Mouse (Mus musculus) hindbrain, embryonic 16.5 days (tissue): Measurements from ENCODE around the gene Glrx5. TPM values are rescaled to one million over a fixed set of nuclear protein-coding genes. Genes with fewer than 3 reads are reported as not detected.

Experiments used
- ATAC-seq: fragments of 200-750 bp; cut with Nextera tagmentation; 2 replicates; pipeline ENCODE4 v1.8.0; 2017; ENCODE audit warnings: moderate TSS enrichment, moderate library complexity
- H3K27ac ChIP-seq: fragments of 300-500 bp; sonication (generic); 2 replicates; pipeline ENCODE4 v1.5.1; 2014; ENCODE audit warnings: low read depth, mild to moderate bottlenecking, control low read depth, low read length, moderate library complexity
- H3K27me3 ChIP-seq: fragments of 300-500 bp; sonication (generic); replicated peaks from 2 replicates; pipeline ENCODE4 v1.6.1; 2014; ENCODE audit warnings: low read length; ENCODE audit not compliant: control insufficient read depth, insufficient read depth
- H3K36me3 ChIP-seq: fragments of 300-500 bp; sonication (generic); 2 replicates; pipeline ENCODE4 v1.6.1; 2014; ENCODE audit warnings: mild to moderate bottlenecking, low read length, moderate library complexity, mixed read lengths; ENCODE audit not compliant: control insufficient read depth, insufficient read depth
- H3K4me1 ChIP-seq: fragments of 300-500 bp; sonication (generic); 2 replicates; pipeline ENCODE4 v1.6.1; 2014; ENCODE audit warnings: low read depth, low read length; ENCODE audit not compliant: control insufficient read depth, insufficient read depth
- H3K4me2 ChIP-seq: fragments of 300-500 bp; sonication (generic); 2 replicates; pipeline ENCODE4 v1.6.1; 2014; ENCODE audit warnings: mild to moderate bottlenecking, low read length, control low read depth, moderate library complexity
- H3K4me3 ChIP-seq: fragments of 300-500 bp; sonication (generic); 2 replicates; pipeline ENCODE4 v1.5.1; 2014; ENCODE audit warnings: mild to moderate bottlenecking, low read length, control low read depth, moderate library complexity
- H3K9ac ChIP-seq: fragments of 300-500 bp; sonication (generic); 2 replicates; pipeline ENCODE4 v1.6.1; 2014; ENCODE audit warnings: low read depth, mild to moderate bottlenecking, control low read depth, low read length, moderate library complexity
- H3K9me3 ChIP-seq: fragments of 300-500 bp; sonication (generic); 2 replicates; pipeline ENCODE4 v1.6.1; 2014; ENCODE audit warnings: mild to moderate bottlenecking, low read length, moderate library complexity; ENCODE audit not compliant: control insufficient read depth
- WGBS: fragments of 180-500 bp; shearing (Covaris S2); extraction: QIAGEN DNeasy Blood & Tissue Kit; methylation state at CpG from one replicate; pipeline ENCODE4 v1.1.7; 2014; 5-methylcytosine and 5-hydroxymethylcytosine counted together
- polyA plus RNA-seq: library from polyadenylated mRNA; unstranded; fragments of >200 nt; fragmentation: Nextera tagmentation; extraction: Ambion mirVana; gene quantifications from 2 replicates; pipeline ENCODE4 v1.2.1, GENCODE M21; 2015

Glrx5 gene
- polyA plus RNA-seq, 1 experiment from 2014 or later: 179 TPM

DNA sequence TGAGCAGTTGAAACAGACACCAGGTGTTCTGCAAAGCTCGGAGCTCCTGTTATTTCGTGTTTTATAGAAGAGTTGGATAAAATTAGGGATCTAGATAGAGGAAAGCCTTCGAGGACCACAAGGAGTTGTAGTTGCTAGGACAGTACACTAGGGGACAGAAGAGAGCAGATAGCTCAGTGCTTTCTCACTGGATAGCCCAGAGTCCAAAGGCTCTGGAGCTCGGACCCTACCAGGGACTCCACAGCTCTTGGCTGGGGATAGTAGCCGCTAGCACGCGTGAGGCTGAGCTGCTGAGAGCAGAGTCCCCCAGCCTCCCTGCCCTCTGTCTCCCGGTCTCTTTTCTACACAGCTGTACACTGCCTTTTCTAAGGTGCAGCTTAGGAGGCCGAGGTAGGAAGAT is 41.2 kb downstream of the Glrx5 start:
- H3K9me3 ChIP-seq: no peaks in the 10 kb centered on the region
- no peak overlapping the region for H3K4me3 ChIP-seq
- H3K27ac ChIP-seq: no peak overlapping the region
- WGBS: 38% methylated on average over 9 of the region's 9 CpGs
- H3K36me3 ChIP-seq: no peaks in the 10 kb centered on the region
- peaks cover 5% of the 10 kb centered on the region; the same call in 1 of the 2 replicates for H3K4me1 ChIP-seq
- peak; percentile 59; the same call in 1 of the 2 replicates for ATAC-seq
- H3K4me2 ChIP-seq: no peak overlapping the region
- H3K27me3 ChIP-seq: no peaks in the 10 kb centered on the region
- H3K9ac ChIP-seq: no peak overlapping the region

DNA sequence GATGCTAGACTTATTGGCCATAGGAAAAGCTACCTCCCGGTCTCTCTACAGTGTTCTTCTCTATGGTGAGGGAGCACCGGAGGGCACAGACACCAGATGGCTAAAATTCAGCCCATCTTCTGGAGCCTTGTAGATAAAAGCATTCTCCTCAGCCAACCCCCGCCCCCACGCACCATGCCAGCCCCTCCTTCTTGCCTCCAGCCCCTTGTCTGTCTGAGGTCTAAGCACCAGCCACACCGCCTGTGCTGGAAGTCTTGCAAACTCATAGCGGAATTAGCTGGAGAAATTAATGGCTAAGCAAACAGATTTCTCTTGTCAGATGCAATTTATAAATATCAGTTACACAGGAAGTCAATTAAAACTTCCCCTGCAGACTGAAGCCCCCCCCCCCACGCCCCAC is 43.0 kb downstream of the Glrx5 start:
- H3K27me3 ChIP-seq: no peaks in the 10 kb centered on the region
- no peak overlapping the region for H3K9ac ChIP-seq
- H3K4me3 ChIP-seq: no peak overlapping the region
- H3K27ac ChIP-seq: no peak overlapping the region; the same call in 1 of the 2 replicates
- H3K36me3 ChIP-seq: no peaks in the 10 kb centered on the region
- H3K4me2 ChIP-seq: no peak overlapping the region
- peaks cover 5% of the 10 kb centered on the region; the same call in 1 of the 2 replicates for H3K4me1 ChIP-seq
- no peaks in the 10 kb centered on the region for H3K9me3 ChIP-seq
- ATAC-seq: peak; percentile 58
- WGBS: 47% methylated on average over 7 of the region's 7 CpGs

DNA sequence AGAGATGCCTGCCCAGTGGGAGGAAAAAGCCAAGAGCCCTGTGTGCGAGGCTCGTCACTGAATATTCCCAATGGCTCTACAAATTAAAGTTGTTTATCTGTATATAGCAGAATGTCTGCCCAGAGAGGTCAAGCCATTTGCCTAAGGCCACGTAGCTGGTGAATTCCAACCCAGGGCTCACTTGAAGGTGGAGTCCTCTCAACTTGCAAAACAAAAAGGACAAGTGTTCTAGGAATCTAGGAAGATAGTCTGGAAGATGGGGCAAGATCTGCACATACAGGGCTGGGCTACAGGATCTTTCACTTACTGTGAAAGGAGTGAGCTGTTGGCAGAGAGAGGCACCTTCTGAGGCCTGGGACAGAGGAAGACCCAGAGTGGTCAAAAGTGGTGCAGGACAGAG is 44.0 kb downstream of the Glrx5 start:
- ATAC-seq: no peak
- Histone ChIP-seq H3K4me2 (no peak overlapping the region), H3K27me3 (no peaks in the 10 kb centered on the region), H3K9ac (no peak overlapping the region), H3K4me3 (no peak overlapping the region), H3K36me3 (no peaks in the 10 kb centered on the region), H3K9me3 (no peaks in the 10 kb centered on the region), H3K27ac (peak overlapping the region; percentile 32; the same call in 1 of the 2 replicates), H3K4me1 (peaks cover 5% of the 10 kb centered on the region; the same call in 1 of the 2 replicates)
- WGBS: 76% methylated on average over 3 of the region's 3 CpGs

DNA sequence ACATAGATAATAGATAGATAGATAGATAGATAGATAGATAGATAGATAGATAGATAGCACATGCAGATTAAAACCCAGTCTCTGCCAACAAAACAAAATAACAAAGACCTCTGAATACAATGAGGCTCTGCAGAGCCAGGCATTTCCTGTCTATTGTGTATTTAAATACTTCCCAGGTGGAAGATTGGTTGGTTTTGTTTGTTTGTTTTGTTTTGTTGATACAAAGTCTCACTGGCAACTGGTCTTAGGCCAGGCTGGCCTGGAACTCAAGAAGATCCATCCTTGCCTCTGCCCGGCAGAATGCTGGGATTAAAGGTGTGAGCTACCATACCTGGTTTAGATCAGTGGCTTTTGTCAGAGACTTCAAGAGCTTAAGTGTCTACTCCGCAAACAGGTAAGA is 44.7 kb downstream of the Glrx5 start:
- Histone ChIP-seq H3K27me3 (no peaks in the 10 kb centered on the region), H3K9me3 (no peaks in the 10 kb centered on the region), H3K9ac (no peak overlapping the region), H3K27ac (no peak overlapping the region), H3K4me3 (no peak overlapping the region), H3K4me1 (peaks cover 5% of the 10 kb centered on the region; the same call in 1 of the 2 replicates), H3K4me2 (no peak overlapping the region), H3K36me3 (no peaks in the 10 kb centered on the region)
- 96% methylated on average over 2 of the region's 2 CpGs for WGBS
- ATAC-seq: no peak

DNA sequence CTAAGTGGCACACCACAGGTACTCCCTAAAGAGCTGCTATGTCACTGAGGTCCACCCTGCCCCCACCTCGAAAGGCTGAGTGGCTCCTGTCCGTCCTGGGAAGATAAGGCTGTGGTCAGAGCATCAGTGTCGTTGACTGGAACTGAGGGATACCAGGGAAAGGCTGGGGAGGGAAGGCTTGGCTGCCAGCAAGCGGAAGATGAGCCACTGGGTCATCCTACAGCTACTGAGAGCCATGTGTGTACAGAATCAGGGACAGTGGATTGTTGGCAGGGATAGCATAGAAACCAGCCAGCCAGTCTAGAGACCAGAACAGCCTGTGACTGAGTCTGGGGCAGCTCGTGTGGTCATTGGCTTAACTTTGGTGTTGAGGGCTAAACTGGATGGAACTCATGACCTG is 51.7 kb downstream of the Glrx5 start:
- no peak overlapping the region for H3K27ac ChIP-seq
- no peak overlapping the region for H3K4me3 ChIP-seq
- ATAC-seq: no peak
- H3K9me3 ChIP-seq: no peaks in the 10 kb centered on the region
- no peak overlapping the region for H3K4me2 ChIP-seq
- H3K36me3 ChIP-seq: no peaks in the 10 kb centered on the region
- no peaks in the 10 kb centered on the region for H3K4me1 ChIP-seq
- WGBS: 65% methylated on average over 5 of the region's 5 CpGs
- no peaks in the 10 kb centered on the region for H3K27me3 ChIP-seq
- H3K9ac ChIP-seq: no peak overlapping the region

DNA sequence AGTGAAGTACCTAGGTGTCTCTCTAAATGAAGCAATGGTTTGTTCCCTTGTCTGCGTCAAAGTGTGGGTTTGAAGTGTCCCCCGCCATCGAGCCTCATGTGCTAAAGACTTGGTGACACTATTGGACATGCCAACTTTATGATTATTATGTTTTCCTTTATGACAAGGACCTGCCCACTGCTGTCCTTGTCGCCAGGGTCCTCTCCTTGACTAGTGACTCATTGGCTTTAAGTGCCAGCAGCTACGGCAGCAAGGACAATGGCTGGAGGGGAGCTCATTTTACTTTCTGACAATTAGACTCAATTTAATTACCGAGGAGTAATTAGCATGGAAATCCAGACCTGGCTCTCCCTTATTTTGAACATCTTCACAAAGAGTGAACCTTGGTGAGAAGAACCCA is 52.3 kb downstream of the Glrx5 start:
- Histone ChIP-seq H3K4me1 (no peaks in the 10 kb centered on the region), H3K36me3 (no peaks in the 10 kb centered on the region), H3K27me3 (no peaks in the 10 kb centered on the region), H3K27ac (no peak overlapping the region), H3K9me3 (no peaks in the 10 kb centered on the region), H3K4me3 (no peak overlapping the region), H3K9ac (no peak overlapping the region), H3K4me2 (no peak overlapping the region)
- WGBS: 76% methylated on average over 6 of the region's 6 CpGs
- ATAC-seq: no peak

DNA sequence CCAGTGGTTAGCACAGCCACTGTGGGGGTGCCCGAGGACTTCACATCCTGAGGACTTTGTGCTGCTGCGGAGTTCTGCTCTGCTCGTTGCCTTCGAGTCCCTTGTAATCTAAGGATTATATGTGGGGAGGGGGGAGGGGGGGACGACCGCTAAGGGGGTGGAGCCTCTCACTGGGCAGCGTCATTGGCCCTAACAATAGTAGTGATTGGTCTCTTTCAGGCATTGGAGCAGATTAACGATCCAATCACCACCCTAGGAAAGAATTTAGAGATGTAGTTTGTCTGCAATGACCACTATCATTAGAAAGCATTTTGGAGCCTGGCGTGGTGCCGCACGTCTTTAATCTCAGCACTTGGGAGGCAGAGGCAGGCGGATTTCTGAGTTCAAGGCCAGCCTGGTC is 52.8 kb downstream of the Glrx5 start:
- Histone ChIP-seq H3K27ac (no peak overlapping the region), H3K9ac (no peak overlapping the region), H3K36me3 (no peaks in the 10 kb centered on the region), H3K4me1 (no peaks in the 10 kb centered on the region), H3K4me3 (no peak overlapping the region), H3K27me3 (no peaks in the 10 kb centered on the region), H3K9me3 (no peaks in the 10 kb centered on the region), H3K4me2 (no peak overlapping the region)
- 87% methylated on average over 12 of the region's 12 CpGs for WGBS
- ATAC-seq: no peak

DNA sequence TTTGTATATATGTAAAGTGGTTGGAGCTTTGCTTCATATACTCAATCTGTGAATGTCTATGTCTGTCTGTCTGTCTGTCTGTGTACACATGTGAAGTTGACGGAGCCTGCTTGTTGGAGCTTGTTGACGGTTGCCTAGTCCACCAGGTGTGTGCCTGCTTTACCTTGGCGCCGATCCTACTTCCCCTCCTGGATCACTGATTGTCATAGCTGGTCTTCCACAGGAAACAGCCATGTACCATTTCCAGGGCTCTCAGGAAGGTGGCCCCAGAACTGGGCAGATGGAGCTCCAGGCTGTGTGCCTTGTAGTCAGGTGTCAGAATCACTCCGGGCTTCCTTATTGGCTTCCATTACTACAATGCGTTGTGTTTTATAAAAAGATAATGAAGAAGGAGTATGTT is 54.3 kb downstream of the Glrx5 start:
- Histone ChIP-seq H3K4me1 (no peaks in the 10 kb centered on the region), H3K9ac (no peak overlapping the region), H3K27me3 (no peaks in the 10 kb centered on the region), H3K4me2 (no peak overlapping the region), H3K9me3 (no peaks in the 10 kb centered on the region), H3K27ac (no peak overlapping the region), H3K36me3 (no peaks in the 10 kb centered on the region), H3K4me3 (no peak overlapping the region)
- 94% methylated on average over 6 of the region's 6 CpGs for WGBS
- no peak for ATAC-seq

DNA sequence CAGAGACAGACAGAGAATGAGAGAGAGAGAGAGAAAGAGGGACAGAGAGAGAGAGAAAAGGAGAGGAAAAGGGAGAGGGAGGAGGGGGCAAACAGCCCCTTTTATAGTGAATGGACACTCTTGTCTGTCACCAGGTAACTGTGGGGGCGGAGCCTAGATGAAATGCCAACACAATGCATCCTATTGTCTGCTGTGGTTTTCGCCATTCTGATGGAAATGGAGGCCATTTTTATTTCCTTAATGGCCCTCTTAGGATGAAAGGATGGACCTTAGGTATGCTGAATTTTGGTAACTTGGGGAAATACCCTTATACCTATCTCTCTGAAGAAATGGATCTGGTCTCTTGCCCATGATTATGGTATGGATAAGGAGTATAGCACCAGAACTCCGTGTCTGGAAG is 54.9 kb downstream of the Glrx5 start:
- no peaks in the 10 kb centered on the region for H3K36me3 ChIP-seq
- H3K27ac ChIP-seq: no peak overlapping the region
- H3K9ac ChIP-seq: no peak overlapping the region
- H3K4me3 ChIP-seq: no peak overlapping the region
- H3K9me3 ChIP-seq: no peaks in the 10 kb centered on the region
- ATAC-seq: no peak
- 85% methylated on average over 3 of the region's 3 CpGs for WGBS
- no peak overlapping the region for H3K4me2 ChIP-seq
- H3K4me1 ChIP-seq: no peaks in the 10 kb centered on the region; the same call in 1 of the 2 replicates
- no peaks in the 10 kb centered on the region for H3K27me3 ChIP-seq

DNA sequence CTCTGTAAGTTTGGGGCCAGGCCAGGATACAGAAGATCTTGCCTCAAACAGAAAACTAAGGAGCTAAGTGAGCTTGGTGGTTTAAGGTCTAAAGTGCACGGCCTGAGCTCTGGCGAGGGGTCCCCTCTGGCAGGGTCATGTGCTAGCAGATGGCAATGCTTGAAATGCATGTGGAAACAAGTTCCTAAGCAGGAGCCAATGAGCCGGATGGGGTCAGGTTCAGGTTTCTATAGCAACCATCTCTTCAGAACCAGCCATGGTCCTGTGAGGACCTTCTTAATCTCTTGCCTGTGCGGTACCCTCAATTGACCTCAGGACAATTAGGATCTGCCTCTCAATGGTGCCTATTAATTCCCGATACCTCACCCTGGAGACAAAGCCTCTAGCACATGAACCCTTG is 56.7 kb downstream of the Glrx5 start:
- H3K36me3 ChIP-seq: no peaks in the 10 kb centered on the region
- H3K27me3 ChIP-seq: no peaks in the 10 kb centered on the region
- H3K4me3 ChIP-seq: no peak overlapping the region
- H3K9ac ChIP-seq: no peak overlapping the region
- H3K4me2 ChIP-seq: no peak overlapping the region
- H3K27ac ChIP-seq: no peak overlapping the region
- no peak for ATAC-seq
- H3K9me3 ChIP-seq: no peaks in the 10 kb centered on the region
- WGBS: 37% methylated on average over 5 of the region's 5 CpGs
- H3K4me1 ChIP-seq: peaks cover 13% of the 10 kb centered on the region
